Mouse (Mus musculus) layer of hippocampus, adult 18-20 months (tissue): Measurements from ENCODE around the gene Bmi1. TPM values are rescaled to one million over a fixed set of nuclear protein-coding genes. Genes with fewer than 3 reads are reported as not detected.

Source experiments
- DNase-seq, 2 experiments: peaks; one replicate each; pipeline ENCODE4 v3.0.0; 2022; ENCODE audit warnings: low spot score in 2 of 2
- long read RNA-seq: library from polyadenylated mRNA; stranded (forward); transcript quantifications from one replicate; pipeline ENCODE4 v2.0.0, GENCODE M21; 2021
- total RNA-seq, 2 experiments: library from RNA; stranded (reverse); gene quantifications; 2 replicates each; pipeline ENCODE4 v1.2.3; 2021

The Bmi1 gene
- total RNA-seq = 10 to 100 TPM; 65.6 to 68.9 TPM
- long read RNA-seq, transcript Bmi1-201 (10 exons, 3,594 nt) = major isoform, 76 of 84 reads
- long read RNA-seq, partial matches to known transcripts = 2 of 84 reads
- long read RNA-seq, other reads (novel, unspliced or antisense) = 6 of 84 reads

DNA sequence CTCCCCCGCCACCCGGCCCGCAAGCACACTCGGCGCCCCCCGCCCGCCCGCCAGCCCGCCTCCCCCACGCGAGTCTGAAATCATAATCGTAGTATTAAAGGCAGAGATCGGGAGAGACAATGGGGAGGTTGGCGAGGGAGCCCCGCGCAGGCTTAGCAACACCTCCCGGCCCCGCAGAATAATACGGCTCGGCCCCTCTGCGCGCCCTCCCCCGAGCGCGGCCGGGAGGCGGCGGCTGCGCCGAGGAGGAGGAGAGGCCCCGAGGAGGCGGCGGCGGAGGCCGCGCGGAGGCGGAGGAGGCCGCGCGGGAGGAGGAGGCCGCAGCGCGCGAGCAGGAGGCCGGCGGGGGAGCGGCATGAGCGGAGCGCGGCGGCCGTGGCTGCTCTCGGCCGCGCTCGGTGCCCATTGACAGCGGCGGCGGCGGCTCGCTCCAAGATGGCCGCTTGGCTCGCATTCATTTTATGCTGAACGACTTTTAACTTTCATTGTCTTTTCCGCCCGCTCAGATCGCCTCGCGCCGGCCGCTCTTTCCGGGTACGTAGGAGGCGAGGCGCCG is at the start of gene Bmi1:
Bmi1 (plus strand) TSS at position 83 of the 556 bp plus-strand sequence.
- DNase-seq = peak; percentile 43 to 75

DNA sequence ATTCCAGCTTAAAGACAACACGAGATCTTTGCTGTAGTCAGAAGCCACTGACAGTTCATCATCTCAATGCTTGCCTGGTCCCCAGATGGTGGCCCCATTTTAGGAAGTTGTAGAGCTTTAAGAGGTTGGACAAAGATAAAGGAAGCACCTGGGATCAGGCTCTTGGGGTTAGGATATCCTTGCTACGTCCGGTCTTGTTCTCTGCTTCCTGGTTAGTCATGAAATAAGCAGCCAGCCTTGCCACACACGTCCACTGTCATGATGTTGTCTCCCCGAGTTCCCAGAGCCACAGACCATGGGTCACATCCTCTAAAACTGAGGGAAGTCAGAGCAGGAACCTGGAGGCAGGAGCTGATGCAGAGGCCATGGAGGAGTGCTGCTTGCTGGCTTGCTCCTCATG is 46.3 kb upstream of the Bmi1 start:
- no peak for DNase-seq

DNA sequence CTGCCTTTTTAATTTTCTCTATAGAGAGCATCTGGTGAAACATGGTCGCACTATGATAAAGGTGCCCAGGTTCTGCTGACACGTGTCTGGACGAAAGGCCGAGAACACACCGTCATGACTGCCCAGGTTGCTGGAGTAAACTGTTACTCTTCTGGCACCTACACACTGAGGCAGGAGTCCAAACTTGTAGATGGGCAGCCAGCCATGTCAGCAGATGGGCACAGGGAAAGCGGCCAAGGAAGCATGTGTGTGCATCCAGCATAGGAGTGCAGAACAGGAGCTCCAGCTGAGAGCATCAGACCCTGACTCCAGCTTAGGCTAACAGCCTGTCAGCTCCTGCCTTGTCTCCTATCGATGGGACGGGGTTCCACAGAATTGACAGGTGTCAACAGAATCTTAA is 41.8 kb upstream of the Bmi1 start:
- peak; percentile 80 to 95 for DNase-seq

DNA sequence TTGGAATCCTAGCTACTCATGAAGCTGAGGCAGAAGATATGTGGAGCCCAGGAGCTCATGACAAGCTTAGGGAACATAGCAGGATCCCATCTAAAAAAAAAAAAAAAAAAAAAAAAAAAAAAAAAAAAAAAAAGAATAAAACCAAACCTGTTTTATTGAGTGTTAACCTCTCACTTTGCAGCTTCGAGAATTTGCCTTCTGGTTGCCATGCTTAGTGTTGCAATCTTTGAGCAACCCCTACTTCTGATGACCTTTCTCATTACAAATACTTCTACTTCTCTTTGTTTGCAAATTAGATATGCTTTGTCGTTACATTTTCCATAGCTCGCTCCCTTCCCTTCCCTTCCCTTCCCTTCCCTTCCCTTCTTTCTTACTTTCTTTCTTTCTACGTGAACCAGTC is 28.3 kb upstream of the Bmi1 start:
- DNase-seq = no peak

GRCm38 (mm10) chr2:18654821-18655220 is 22.0 kb upstream of the Bmi1 start:
- DNase-seq = no peak

DNA sequence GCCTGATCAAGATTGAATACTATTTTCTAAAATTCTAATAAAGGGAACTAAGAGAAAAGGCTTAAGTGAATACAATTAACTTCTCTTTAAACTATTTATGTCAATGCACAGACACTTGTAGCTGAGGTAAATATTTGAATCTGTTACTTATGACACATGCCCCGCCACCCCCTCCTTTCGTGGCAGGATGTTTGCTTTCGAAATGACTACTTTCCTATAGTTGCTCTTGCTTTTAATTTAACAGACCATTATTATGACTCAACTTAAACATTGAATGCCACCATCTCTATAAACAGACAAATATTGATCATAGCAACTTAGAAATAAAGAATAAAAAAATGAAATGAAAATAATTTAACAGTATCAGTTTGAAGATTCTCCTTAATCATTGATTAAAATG is 12.8 kb upstream of the Bmi1 start:
- DNase-seq = no peak

DNA sequence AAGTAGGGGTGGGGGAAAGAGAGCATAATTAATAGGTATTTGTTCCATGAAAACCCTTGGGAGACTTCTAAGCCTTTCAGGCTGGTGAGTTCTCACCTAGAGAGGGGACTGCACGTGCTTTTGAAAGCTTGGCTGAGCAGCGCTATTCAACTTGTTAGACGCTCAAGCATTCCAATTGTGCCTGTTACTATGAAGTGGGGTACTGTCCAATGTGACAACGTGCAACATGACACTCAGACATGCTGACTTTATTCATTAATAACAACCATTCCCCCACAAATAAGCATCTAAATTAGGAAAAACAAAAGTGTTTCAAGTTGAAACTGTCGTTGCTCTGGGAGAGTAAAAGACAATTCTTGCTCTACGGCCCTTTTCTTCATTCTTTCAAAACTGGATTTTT is 5.8 kb upstream of the Bmi1 start:
- no peak for DNase-seq

DNA sequence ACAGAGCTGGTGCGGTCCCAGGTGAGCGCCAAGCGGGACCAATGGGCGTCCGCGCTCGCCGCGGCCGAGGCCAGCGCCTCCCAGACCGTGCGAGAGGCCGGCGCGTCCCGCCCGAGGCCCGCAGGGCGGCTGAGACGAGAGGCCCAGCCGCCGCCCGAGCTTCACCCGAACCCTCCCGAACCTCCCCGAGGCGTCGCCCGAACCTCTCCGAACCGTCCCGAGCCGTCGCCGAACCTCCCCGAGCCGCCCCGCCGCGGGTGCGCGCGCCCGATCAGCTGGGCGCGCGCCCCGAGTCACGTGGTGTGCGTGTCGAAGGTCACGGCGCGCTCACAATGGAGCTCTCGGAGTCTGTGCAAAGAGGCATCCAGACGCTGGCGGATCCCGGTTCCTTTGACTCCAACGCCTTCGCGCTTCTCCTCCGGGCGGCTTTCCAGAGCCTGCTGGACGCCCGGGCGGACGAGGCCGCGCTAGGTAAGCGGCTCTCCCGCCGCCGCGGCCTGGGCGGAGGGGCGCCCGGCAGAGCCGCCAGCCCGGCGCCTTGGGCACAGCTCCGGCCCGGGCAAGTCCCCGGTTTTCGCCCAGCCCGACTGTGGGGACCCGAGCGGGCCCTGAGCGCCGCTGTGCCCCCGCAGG is 4.6 kb upstream of the Bmi1 start, which contains the start of gene Commd3:
Commd3 (plus strand) TSS at position 252 of the 633 bp plus-strand sequence.
- peak; percentile 93 to 97 for DNase-seq

GRCm38 (mm10) chr2:18672766-18673164 is 4.1 kb upstream of the Bmi1 start:
- DNase-seq = peak in 1 of 2 experiments; percentile 20

DNA sequence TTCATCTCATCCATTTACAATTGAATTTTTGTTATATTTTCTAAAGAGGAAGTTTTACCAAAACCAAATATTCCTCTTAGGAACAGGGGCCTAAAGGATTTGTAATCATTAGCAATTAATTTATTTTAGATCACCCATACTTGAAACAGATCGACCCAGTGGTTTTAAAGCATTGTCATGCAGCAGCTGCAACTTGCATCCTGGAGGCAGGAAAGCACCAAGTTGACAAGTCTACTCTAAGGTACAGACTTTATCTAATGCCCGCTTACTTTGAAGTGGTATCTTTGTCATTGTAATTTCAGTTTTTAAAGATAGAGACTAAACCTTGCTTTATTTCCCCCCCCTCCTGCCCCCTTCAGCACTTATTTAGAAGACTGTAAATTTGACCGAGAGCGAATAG is 3.1 kb upstream of the Bmi1 start:
- no peak for DNase-seq

DNA sequence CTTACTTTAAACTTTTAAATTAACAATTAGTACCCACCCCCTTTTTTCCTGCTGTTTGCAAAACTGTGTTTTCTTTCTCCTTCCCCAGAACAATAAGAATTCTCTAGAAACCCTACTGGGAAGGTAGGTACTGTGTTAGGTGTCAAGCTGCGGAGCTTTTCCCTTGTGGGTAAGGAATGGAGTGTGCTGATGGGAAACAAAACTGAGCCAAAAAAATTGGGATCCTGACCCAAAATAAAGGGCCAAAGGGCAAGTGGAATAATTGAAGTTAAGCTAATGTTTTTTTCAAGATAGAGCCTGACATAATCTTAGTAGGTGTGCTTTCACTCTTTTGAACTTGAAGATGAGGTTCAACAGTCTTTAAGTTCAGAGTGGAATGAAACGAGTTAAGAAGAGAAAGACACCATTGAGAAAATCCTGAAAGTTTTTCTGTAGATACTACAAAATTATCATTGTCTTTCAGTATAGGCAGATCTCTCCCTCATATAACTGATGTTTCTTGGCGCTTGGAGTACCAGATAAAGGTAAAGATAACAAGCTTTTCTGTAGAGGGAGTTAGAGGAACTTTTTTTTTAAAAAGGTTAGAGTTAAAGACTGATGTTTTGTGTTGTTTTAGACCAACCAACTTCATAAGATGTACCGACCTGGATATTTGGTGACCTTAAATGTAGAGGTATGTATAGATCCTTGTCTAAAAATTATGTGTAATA is 2.5 kb upstream of the Bmi1 start:
- DNase-seq = no peak

- no peak for DNase-seq
Observed at GRCm38 (mm10) chr2:18675681-18676456, 949 bp upstream of the Bmi1 start.

DNA sequence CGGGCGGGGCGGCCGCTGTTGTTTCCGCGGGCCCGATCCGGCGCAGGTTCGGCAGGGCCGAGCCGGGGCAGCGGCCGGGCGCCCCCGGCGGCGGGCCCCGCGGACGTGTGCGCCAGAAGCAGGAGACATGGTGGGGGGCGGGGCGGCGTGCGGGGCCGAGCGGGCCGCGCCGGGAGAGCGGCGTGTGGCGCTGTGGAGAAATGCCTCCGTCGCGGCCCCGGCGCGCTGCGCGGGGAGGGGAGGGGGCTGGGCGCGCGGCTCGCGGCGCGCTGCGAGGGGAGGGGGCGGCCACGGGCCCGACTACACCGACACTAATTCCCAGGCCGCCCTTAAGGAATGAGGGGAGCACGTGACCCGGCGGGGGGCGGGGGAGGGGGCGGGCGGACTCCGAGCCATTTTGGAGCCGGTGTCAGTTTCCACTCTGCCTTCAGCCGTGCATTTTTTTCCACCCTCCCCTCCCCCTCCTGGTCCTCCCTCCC is 322 bp upstream of the Bmi1 start:
- DNase-seq = peak; percentile 63 to 83

DNA sequence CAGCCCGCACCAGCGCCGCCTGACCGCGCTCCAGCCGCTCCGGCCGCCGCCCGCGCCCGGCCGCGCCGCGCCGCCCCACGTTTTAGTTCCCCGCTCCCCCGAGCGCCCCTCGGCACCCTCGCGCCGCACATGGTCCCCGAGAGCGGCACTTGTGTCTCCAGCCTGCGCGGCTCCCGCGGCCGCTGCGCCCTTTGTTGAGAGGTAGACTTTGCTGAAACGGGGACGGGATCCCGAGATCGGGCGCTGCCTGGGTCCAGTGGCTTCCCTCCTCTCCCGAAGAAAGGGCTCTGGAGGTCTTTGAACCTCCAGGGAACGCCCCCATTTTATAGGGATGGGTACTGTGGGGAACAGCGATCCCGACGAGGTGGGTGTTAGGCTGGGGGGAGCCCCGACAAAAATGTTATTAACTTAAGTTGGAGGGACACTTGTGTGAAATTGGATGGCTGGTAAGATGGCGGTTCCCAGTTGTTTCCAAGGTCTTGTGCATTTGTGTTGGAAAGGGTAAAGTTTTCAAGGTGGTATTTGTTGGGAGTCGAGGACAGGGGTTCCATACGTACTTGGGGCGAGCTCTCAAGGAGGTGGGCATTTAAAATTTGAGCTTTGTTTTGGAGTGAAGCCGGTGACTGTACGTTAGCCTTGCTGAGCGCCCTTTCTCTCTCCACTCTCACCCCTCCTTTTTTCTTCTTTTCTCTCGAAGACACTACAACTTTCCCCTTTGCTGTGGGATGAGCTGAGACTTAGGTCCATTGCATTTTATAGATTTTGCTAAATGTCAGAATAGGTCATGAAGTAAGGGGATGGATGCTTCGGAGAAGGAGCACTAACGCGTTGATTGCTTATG is 1.0 kb downstream of the Bmi1 start:
- peak; percentile 35 for DNase-seq

- DNase-seq = no peak
Observed at GRCm38 (mm10) chr2:18679701-18680100, 2.9 kb downstream of the Bmi1 start.

- DNase-seq = no peak
Observed at GRCm38 (mm10) chr2:18680501-18680900, 3.7 kb downstream of the Bmi1 start.

DNA sequence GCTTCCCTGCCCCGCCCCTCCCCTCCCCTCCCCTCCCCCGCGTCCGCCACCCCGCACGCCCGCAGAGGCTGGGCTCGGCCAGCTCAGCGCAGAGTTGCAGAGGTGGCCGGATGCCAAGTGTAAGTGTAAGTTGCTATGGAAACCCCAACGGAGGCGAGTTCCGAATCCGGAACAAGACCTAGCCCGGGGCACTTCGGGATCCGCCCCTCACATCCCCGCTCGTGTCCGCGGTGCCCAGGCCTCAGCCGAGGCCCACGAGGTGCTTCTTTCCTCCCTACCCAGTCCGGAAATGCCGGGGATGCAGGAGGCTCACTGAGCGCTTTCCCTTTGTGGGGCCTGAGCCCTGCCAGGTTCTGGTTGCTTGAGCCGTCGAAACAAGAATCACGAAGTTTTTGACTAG is 4.1 kb downstream of the Bmi1 start:
- DNase-seq = peak in 1 of 2 experiments; percentile 58

DNA sequence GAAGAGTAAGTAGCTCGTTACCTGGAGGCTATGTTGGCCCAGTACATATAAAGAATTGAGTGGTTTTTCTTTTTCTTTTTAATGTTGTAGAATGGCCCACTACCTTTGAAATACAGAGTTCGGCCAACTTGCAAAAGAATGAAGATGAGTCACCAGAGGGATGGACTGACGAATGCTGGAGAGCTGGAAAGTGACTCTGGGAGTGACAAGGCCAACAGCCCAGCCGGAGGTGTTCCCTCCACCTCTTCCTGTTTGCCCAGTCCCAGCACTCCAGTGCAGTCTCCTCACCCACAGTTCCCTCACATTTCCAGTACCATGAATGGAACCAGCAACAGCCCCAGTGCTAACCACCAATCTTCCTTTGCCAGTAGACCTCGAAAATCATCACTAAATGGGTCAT is 7.2 kb downstream of the Bmi1 start:
- no peak for DNase-seq

- no peak for DNase-seq
Observed at GRCm38 (mm10) chr2:18686386-18686785, 9.6 kb downstream of the Bmi1 start.

DNA sequence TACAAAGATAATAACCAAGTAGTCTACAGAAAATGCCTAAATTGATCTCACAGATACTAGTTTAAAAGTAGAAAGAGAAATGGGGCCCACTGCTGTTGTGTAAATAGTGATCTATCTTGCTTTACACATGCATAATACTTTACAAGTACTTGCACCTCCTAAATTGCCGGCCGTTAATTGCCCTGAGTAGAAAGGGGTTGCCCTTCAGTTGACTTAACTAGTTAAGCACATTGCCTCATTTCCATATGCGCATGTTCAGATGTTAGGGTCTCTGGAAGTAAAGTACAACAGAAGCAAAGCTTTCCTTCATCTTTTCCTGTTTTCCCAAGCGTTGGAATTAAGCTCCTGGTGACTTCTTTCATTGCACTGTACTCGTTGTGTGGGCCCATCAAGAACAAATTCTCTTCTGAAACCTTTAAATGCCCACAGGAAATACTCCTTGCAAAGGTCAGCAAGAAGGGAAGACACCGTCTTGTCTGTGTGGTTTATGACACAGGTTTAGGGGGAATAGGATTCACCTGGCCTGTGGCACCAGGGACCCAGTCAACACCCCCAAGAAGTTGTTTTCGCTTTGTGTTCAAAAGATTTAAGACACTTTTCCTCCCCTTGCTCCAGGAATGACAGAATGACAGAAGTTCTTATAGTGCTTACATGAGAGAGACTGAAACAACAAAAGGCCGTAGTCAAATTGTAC is 10.2 kb downstream of the Bmi1 start:
- no peak for DNase-seq
